Mouse (Mus musculus) heart, adult 2 months (tissue): ENCODE measurements around the gene Fam19a3. TPM values are rescaled to one million over a fixed set of nuclear protein-coding genes. Genes with fewer than 3 reads are reported as not detected.
"Not testable (repeated sequence)": the region's sequence is repeated elsewhere in the genome, so short reads cannot be mapped to it uniquely, and the experiment has no call there.

ENCODE experiments used
- DNase-seq, 2 experiments: peaks; one replicate each; pipeline ENCODE4 v3.0.0; 2021
- H3K27ac ChIP-seq: fragments of 200-600 bp; 2 replicates; pipeline ENCODE4 v1.8.1; 2022
- H3K27me3 ChIP-seq: fragments of 200-500 bp; 2 replicates; pipeline ENCODE4 v1.6.1; 2012; ENCODE audit warnings: mild to moderate bottlenecking, low read length, inconsistent platforms, mixed read lengths; ENCODE audit not compliant: control insufficient read depth, insufficient read depth
- H3K36me3 ChIP-seq: fragments of 200-500 bp; 2 replicates; pipeline ENCODE4 v1.6.1; 2012; ENCODE audit warnings: low read length, inconsistent platforms; ENCODE audit not compliant: control insufficient read depth, insufficient read depth
- H3K4me1 ChIP-seq: fragments of 200-500 bp; 2 replicates; pipeline ENCODE4 v1.6.1; 2011; ENCODE audit warnings: low read length; ENCODE audit not compliant: control insufficient read depth, insufficient read depth
- H3K4me3 ChIP-seq: fragments of 200-600 bp; 2 replicates; pipeline ENCODE4 v1.8.1; 2022
- H3K79me2 ChIP-seq: fragments of 200-500 bp; replicated peaks from 2 replicates; pipeline ENCODE4 v1.6.1; 2012; ENCODE audit warnings: mild to moderate bottlenecking, inconsistent platforms, low read length, moderate library complexity, mixed read lengths; ENCODE audit not compliant: control insufficient read depth, insufficient read depth
- H3K9ac ChIP-seq: fragments of 200-500 bp; 2 replicates; pipeline ENCODE4 v1.6.1; 2012; ENCODE audit warnings: low read depth, mild to moderate bottlenecking, control low read depth, inconsistent platforms, low read length, mixed read lengths
- CTCF ChIP-seq: fragments of 200-600 bp; IDR thresholded peaks from 2 replicates; pipeline ENCODE4 v1.8.1; 2022; ENCODE audit warnings: antibody characterized with exemption, mild to moderate bottlenecking, moderate library complexity
- EP300 ChIP-seq: fragments of 200-500 bp; IDR thresholded peaks from 2 replicates; pipeline ENCODE4 v1.6.1; 2011; ENCODE audit warnings: low read depth, low read length, control low read depth; ENCODE audit not compliant: insufficient read depth
- POLR2A ChIP-seq: fragments of 200-500 bp; IDR thresholded peaks from 2 replicates; pipeline ENCODE4 v1.6.1; 2011; ENCODE audit warnings: mild to moderate bottlenecking, low read depth, low read length, control low read depth; ENCODE audit not compliant: insufficient read depth
- WGBS: fragments of 180-500 bp; shearing (Covaris S2); methylation state at CpG from one replicate; pipeline ENCODE4 v1.1.7; 2018; 5-methylcytosine and 5-hydroxymethylcytosine counted together
- intact Hi-C: fragments of 180-260 bp; cut with DNase I; formaldehyde crosslinking; loops from one replicate; pipeline ENCODE4 v1.15.1; 2025
- polyA plus RNA-seq: library from polyadenylated mRNA; depleted of rRNA; stranded (reverse); fragments of >200 nt; gene quantifications from 2 replicates; pipeline ENCODE4 v1.2.3, GENCODE M21; 2012
- total RNA-seq, 2 experiments: library from RNA; stranded (reverse); gene quantifications; 2 replicates each; pipeline ENCODE4 v1.2.3; 2021

Fam19a3 gene
- total and polyA plus RNA-seq, 3 experiments, result 1.2 to 2.4 (median 1.4) TPM

DNA sequence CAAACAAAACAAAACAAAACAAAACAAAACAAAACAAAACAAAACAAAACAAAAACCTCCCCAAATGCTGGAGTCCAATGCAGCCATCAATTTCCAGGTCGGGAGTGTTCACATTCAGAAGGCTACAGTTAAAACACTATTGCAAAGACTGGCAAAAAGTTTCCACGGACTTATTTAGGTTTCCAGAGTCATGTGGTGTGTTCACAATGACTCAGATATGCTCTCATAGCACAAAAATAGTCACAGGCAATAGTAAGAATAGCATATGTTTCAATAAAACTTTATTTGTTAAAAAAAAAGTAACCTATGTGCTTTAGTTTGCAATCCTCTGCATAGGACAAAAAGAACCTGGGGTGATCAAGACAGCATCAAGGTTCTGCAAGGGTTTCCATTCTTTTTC, 14.5 kb downstream of the Fam19a3 start:
- Histone ChIP-seq H3K4me3 (no peak overlapping the region), H3K27me3 (no peaks in the 10 kb centered on the region), H3K9ac (no peak overlapping the region), H3K79me2 (no peaks in the 10 kb centered on the region), H3K36me3 (no peaks in the 10 kb centered on the region), H3K4me1 (no peaks in the 10 kb centered on the region), H3K27ac (no peak overlapping the region)
- DNase-seq, result no peak
- no peak for TF ChIP-seq POLR2A
- TF ChIP-seq EP300, result no peak
- no peak for TF ChIP-seq CTCF
- WGBS, result 40% methylated on average over 2 of the region's 2 CpGs
- intact Hi-C loops, result no loop called here

DNA sequence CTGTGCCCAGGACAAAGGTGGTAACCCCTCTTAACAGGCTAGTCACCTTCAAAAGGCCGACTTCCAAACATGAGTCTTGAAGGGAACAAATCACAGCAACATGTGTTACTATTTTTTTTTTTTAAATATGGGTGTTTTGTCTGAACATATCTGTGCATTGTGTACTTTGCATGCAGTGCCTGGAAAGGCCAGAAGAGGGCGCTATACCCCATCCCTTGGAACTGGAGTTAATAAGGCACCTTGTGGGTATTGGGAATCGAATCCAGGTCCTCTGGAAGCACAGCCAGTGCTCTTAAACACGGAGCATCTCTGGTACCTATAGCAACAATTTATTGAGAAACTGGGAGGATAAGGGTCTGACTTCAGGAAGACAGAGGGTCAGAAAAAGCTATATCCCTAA, 16.6 kb downstream of the Fam19a3 start:
- no peaks in the 10 kb centered on the region for H3K79me2 ChIP-seq
- H3K27ac ChIP-seq, result no peak overlapping the region
- H3K4me1 ChIP-seq, result no peaks in the 10 kb centered on the region
- 20% methylated on average over 4 of the region's 4 CpGs for WGBS
- no peak for DNase-seq
- H3K36me3 ChIP-seq, result no peaks in the 10 kb centered on the region
- H3K9ac ChIP-seq, result no peak overlapping the region
- TF ChIP-seq POLR2A (no peak), CTCF (peak; percentile 67), EP300 (no peak)
- H3K4me3 ChIP-seq, result no peak overlapping the region
- intact Hi-C loops, result no loop called here
- H3K27me3 ChIP-seq, result no peaks in the 10 kb centered on the region

DNA sequence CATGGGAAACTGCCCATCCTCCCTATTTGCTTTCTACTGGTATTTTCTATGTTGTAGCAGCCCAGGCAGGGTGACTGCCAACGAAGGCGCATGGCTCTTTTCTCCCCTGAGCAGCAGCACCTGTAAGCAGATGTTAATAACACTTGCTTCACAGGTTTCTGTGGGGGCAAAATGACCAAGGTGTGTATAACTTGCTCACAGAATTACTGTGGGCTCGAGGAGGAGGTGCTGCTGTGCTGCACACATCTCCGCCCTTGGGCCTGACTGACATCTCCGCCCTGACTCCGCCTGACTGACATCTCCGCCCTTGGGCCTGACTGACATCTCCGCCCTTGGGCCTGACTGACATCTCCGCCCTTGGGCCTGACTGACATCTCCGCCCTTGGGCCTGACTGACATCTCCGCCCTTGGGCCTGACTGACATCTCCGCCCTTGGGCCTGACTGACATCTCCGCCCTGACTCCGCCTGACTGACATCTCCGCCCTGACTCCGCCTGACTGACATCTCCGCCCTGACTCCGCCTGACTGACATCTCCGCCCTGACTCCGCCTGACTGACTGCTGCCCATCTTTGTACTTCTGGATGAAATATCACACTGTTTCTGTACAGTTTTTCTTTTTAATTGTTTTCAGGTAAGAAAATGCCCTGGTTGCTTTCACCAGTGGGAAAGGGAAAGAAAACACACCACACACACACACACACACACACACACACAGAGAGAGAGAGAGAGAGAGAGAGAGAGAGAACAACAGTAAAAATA, 19.4 kb downstream of the Fam19a3 start:
- WGBS, result 45% methylated on average over 20 of the region's 20 CpGs
- not testable (repeated sequence) for H3K27ac ChIP-seq

DNA sequence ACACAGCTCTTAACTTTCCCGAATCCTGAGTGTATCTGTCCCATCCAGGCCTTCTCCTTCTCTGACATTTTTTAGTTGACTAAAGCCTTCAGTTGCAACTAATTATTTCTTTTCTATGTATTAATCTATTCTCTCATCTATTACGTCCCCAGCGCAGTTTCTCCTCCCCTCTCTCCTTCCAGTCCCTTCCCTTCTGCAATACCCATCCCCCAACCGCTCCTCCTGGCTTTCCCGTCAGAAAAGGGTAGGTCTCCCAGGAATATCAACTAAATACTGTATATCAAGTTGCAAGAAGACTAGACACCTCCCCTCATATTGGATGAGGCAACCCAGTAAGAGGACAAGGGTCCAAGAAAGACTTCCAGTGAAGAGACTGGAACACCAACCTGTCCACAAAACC, 22.8 kb downstream of the Fam19a3 start:
- no peak overlapping the region for H3K27ac ChIP-seq

More for the DNA sequence above, 19.4 kb downstream of the Fam19a3 start:
- not testable (repeated sequence) for H3K79me2 ChIP-seq, H3K27me3 ChIP-seq, H3K9ac ChIP-seq, DNase-seq, H3K4me1 ChIP-seq, H3K36me3 ChIP-seq, H3K4me3 ChIP-seq
- intact Hi-C loops, result loop anchor here (5.0 kb wide), 1 partner anchor 50 kb away; no protein-coding TSS in a partner anchor

DNA sequence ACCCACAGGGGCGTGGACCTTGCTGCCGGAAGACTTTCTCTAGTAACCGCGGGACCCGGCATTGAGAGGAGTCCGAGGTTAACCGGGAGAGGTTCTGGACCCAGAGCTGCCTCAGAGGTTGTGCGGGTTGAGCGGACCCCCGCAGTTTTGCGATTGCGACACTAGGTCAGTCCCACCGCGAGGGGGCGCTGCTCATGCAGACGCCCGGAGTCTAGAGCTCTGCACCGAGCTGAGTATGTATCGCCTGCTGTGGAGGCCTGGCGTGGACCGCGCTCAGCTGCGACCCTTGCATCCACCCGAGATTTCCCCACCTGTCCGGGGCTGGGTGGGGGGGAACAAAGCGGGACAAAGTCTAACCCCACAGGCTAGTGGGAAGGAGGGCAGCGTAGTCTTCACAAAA, 23.2 kb downstream of the Fam19a3 start:
- Histone ChIP-seq H3K9ac (no peak overlapping the region), H3K27ac (no peak overlapping the region), H3K36me3 (no peaks in the 10 kb centered on the region), H3K79me2 (no peaks in the 10 kb centered on the region), H3K4me3 (peak overlapping the region; percentile 31), H3K27me3 (0 out of 2 replicates have a peak, but pooled peaks cover 1% of the 10 kb centered on the region), H3K4me1 (no peaks in the 10 kb centered on the region)
- peak; percentile 81 for TF ChIP-seq CTCF
- TF ChIP-seq EP300, result no peak
- 3% methylated on average over 27 of the region's 27 CpGs for WGBS
- intact Hi-C loops, result no loop called here
- peak; percentile 60 to 77 for DNase-seq

More for the DNA sequence above, 22.8 kb downstream of the Fam19a3 start:
- Histone ChIP-seq H3K36me3 (no peaks in the 10 kb centered on the region), H3K9ac (no peak overlapping the region), H3K27me3 (no peaks in the 10 kb centered on the region), H3K4me3 (peak overlapping the region; percentile 31), H3K4me1 (no peaks in the 10 kb centered on the region), H3K79me2 (no peaks in the 10 kb centered on the region)
- 30% methylated on average over 5 of the region's 5 CpGs for WGBS
- no peak for DNase-seq
- TF ChIP-seq CTCF (no peak), EP300 (no peak)
- intact Hi-C loops, result no loop called here

DNA sequence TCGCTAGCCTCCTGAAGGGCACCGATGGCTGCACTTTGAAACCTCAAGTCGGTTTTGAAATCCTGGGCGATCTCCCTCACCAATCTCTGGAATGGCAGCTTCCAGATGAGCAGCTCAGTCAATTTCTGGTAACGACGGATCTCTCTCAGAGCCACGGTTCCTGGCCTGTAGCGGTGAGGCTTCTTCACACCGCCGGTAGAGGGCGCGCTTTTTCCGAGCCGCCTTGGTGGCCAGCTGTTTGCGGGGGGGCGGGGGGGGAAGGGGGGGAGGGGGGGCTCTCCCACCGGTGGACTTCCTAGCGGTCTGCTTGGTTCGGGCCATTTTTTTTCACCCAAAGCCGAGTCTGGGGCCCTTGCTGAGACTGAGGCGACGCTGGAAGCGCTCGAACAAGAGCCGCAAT, 28.8 kb downstream of the Fam19a3 start:
- H3K27ac ChIP-seq, H3K36me3 ChIP-seq, intact Hi-C loops, H3K9ac ChIP-seq, H3K27me3 ChIP-seq, H3K79me2 ChIP-seq, H3K4me3 ChIP-seq, H3K4me1 ChIP-seq: not testable (repeated sequence)
- TF ChIP-seq CTCF, result peak; percentile 47
- 18% methylated on average over 24 of the region's 25 CpGs for WGBS
- DNase-seq, result peak in 1 of 2 experiments; percentile 32
